Comparison of ENCODE assay signal across 22 mouse cellular contexts in genomic region chr6:97614179-97614578, GRCm38 (mm10). TPM values are rescaled to one million over a fixed set of nuclear protein-coding genes. Genes with fewer than 3 reads are reported as not detected.
DNase-seq lines count a peak whose midpoint lies in the region; ATAC-seq and TF ChIP-seq lines count a peak whose summit lies in the region.
"Had no signal": no experiment of that assay in that cellular context is flagged by ENCODE, and none has a peak within 500 bp of the region (broad histone marks: within the 10 kb centered on the region; RNA-seq: fewer than 3 reads in every experiment).

No protein-coding gene starts in this region.

- peaks cover 70% of the 10 kb centered on the region for H3K4me1 ChIP-seq in hindbrain, embryonic 10.5 days (replicated peaks)
- H3K4me1 ChIP-seq in hindbrain, postnatal 0 days (ENCODE audit: insufficient read depth, low read length): peaks cover 10% of the 10 kb centered on the region; the same call in 1 of the 2 replicates
- peaks cover 50% of the 10 kb centered on the region for H3K4me1 ChIP-seq in embryonic facial prominence, embryonic 10.5 days
- peaks cover 14% of the 10 kb centered on the region; the same call in 1 of the 2 replicates for H3K4me1 ChIP-seq in forebrain, postnatal 0 days (ENCODE audit: insufficient read depth)
- peaks cover 3% of the 10 kb centered on the region; the same call in 1 of the 2 replicates for H3K4me1 ChIP-seq in hindbrain, embryonic 16.5 days (ENCODE audit: control insufficient read depth, insufficient read depth, low read depth, low read length)

- H3K9me3 ChIP-seq in hindbrain, embryonic 10.5 days: 0 out of 2 replicates have a peak, but pooled peaks cover 3% of the 10 kb centered on the region
- no peaks in the 10 kb centered on the region for H3K9me3 ChIP-seq in hindbrain, postnatal 0 days (ENCODE audit: low read length)
- no peaks in the 10 kb centered on the region for H3K9me3 ChIP-seq in embryonic facial prominence, embryonic 10.5 days
- no peaks in the 10 kb centered on the region for H3K9me3 ChIP-seq in forebrain, postnatal 0 days (ENCODE audit: low read length)
- H3K9me3 ChIP-seq in hindbrain, embryonic 16.5 days (ENCODE audit: control insufficient read depth, low read length): no peaks in the 10 kb centered on the region
- H3K9me3 ChIP-seq: heart, embryonic 15.5 days had no signal

- no peak for DNase-seq in hindbrain, embryonic 10.5 days (ENCODE audit: low spot score)
- DNase-seq in hindbrain, postnatal 0 days (ENCODE audit: low spot score): no peak
- DNase-seq in embryonic facial prominence, embryonic 10.5 days (ENCODE audit: low spot score): peak; percentile 4
- DNase-seq in forebrain, postnatal 0 days: no peak
- DNase-seq in embryo, embryonic 10 days (ENCODE audit: low spot score): no peak
- DNase-seq in spleen, postnatal 14 days (ENCODE audit: low spot score in 2 of 2): no peak
- DNase-seq: adrenal gland, adult 2 months; B cell, adult 2 months; cerebellum, adult 2 months; cerebellum, postnatal 36 days; gastrocnemius, postnatal 25 days; heart, postnatal 36 days; layer of hippocampus, adult 9-11 months; thymus, adult 2 months had no signal

- ATAC-seq in hindbrain, postnatal 0 days: no peak
- ATAC-seq in forebrain, postnatal 0 days: no peak
- no peak for ATAC-seq in hindbrain, embryonic 16.5 days
- ATAC-seq: Patski had no signal

- H3K36me3 ChIP-seq in hindbrain, embryonic 10.5 days: peaks cover 11% of the 10 kb centered on the region; the same call in 1 of the 2 replicates
- no peaks in the 10 kb centered on the region for H3K36me3 ChIP-seq in hindbrain, postnatal 0 days (ENCODE audit: insufficient read depth, low read length)
- no peaks in the 10 kb centered on the region; the same call in 1 of the 2 replicates for H3K36me3 ChIP-seq in embryonic facial prominence, embryonic 10.5 days (replicated peaks)
- no peaks in the 10 kb centered on the region for H3K36me3 ChIP-seq in forebrain, postnatal 0 days (ENCODE audit: insufficient read depth)
- no peaks in the 10 kb centered on the region for H3K36me3 ChIP-seq in hindbrain, embryonic 16.5 days (ENCODE audit: control insufficient read depth, insufficient read depth, low read length)
- H3K36me3 ChIP-seq: G1E; heart, embryonic 15.5 days had no signal

- TF ChIP-seq CTCF in hindbrain, postnatal 0 days (IDR thresholded peaks at IDR 0.05; ENCODE audit: low read depth): no peak
- TF ChIP-seq CTCF in forebrain, postnatal 0 days (IDR thresholded peaks at IDR 0.05; ENCODE audit: low read depth): no peak

- peak overlapping the region; percentile 74; the same call in 1 of the 2 replicates for H3K4me3 ChIP-seq in hindbrain, embryonic 10.5 days
- H3K4me3 ChIP-seq in hindbrain, postnatal 0 days (ENCODE audit: low read length): no peak overlapping the region
- no peak overlapping the region for H3K4me3 ChIP-seq in embryonic facial prominence, embryonic 10.5 days
- no peak overlapping the region for H3K4me3 ChIP-seq in forebrain, postnatal 0 days (ENCODE audit: low read depth, low read length)
- H3K4me3 ChIP-seq in hindbrain, embryonic 16.5 days (ENCODE audit: low read length): no peak overlapping the region
- H3K4me3 ChIP-seq: heart, embryonic 15.5 days had no signal

- no peak overlapping the region for H3K9ac ChIP-seq in hindbrain, postnatal 0 days (replicated peaks; ENCODE audit: low read length)
- no peak overlapping the region for H3K9ac ChIP-seq in forebrain, postnatal 0 days
- H3K9ac ChIP-seq in hindbrain, embryonic 16.5 days (ENCODE audit: low read depth, low read length): no peak overlapping the region
- H3K9ac ChIP-seq: heart, embryonic 15.5 days had no signal

- H3K27ac ChIP-seq in hindbrain, embryonic 10.5 days: no peak overlapping the region
- H3K27ac ChIP-seq in hindbrain, postnatal 0 days: no peak overlapping the region
- no peak overlapping the region for H3K27ac ChIP-seq in embryonic facial prominence, embryonic 10.5 days (replicated peaks)
- no peak overlapping the region for H3K27ac ChIP-seq in forebrain, postnatal 0 days (ENCODE audit: low read depth, low read length)
- H3K27ac ChIP-seq in hindbrain, embryonic 16.5 days (ENCODE audit: low read depth, low read length): no peak overlapping the region
- H3K27ac ChIP-seq: heart, embryonic 15.5 days; kidney, postnatal 0 days; macrophage; stomach, postnatal 0 days had no signal

- no peak overlapping the region for H3K4me2 ChIP-seq in hindbrain, postnatal 0 days (ENCODE audit: low read depth, low read length)
- H3K4me2 ChIP-seq in forebrain, postnatal 0 days (ENCODE audit: low read depth): peak overlapping the region; percentile 79
- 0 out of 2 replicates have a peak overlapping the region, but pooled peaks have one; percentile 73 for H3K4me2 ChIP-seq in hindbrain, embryonic 16.5 days (ENCODE audit: low read length)
- H3K4me2 ChIP-seq: heart, embryonic 15.5 days had no signal

- H3K27me3 ChIP-seq in hindbrain, embryonic 10.5 days (ENCODE audit: insufficient read depth, poor library complexity, severe bottlenecking): peaks cover 15% of the 10 kb centered on the region
- H3K27me3 ChIP-seq in hindbrain, postnatal 0 days (ENCODE audit: insufficient read depth, low read length): no peaks in the 10 kb centered on the region
- H3K27me3 ChIP-seq in embryonic facial prominence, embryonic 10.5 days (replicated peaks; ENCODE audit: low read depth, poor library complexity, severe bottlenecking): peaks cover 29% of the 10 kb centered on the region
- no peaks in the 10 kb centered on the region for H3K27me3 ChIP-seq in forebrain, postnatal 0 days (ENCODE audit: insufficient read depth, low read length)
- H3K27me3 ChIP-seq in hindbrain, embryonic 16.5 days (replicated peaks; ENCODE audit: control insufficient read depth, insufficient read depth, low read length): no peaks in the 10 kb centered on the region
- H3K27me3 ChIP-seq: CH12.LX had no signal

RNA-seq across cellular contexts. Expression of gene Frmd4b, which starts 3.2 kb away (rescaled TPM):
- 30.6 and 41.9 TPM in 2 replicates for polyA plus RNA-seq in hindbrain, embryonic 10.5 days (2016; fragmentation: Nextera tagmentation; extraction: Ambion mirVana)
- 20.2 and 28.7 TPM in 2 replicates for total RNA-seq in hindbrain, postnatal 0 days (2014; rRNA removed)
- polyA plus RNA-seq in hindbrain, postnatal 0 days (2015; fragmentation: Nextera tagmentation; extraction: Ambion mirVana): 12.6 and 13.7 TPM in 2 replicates
- polyA plus RNA-seq in embryonic facial prominence, embryonic 10.5 days (2016; fragmentation: Nextera tagmentation; extraction: Ambion mirVana): 16.9 and 19.2 TPM in 2 replicates
- 32.0 and 43.7 TPM in 2 replicates for total RNA-seq in forebrain, postnatal 0 days (2014; rRNA removed)
- 16.3 and 17.0 TPM in 2 replicates for polyA plus RNA-seq in forebrain, postnatal 0 days (2015; fragmentation: Nextera tagmentation; extraction: Ambion mirVana)
- polyA plus RNA-seq in hindbrain, embryonic 16.5 days (2015; fragmentation: Nextera tagmentation; extraction: Ambion mirVana): 15.8 and 22.2 TPM in 2 replicates
- polyA plus RNA-seq: G1E had no signal
